Mouse (Mus musculus): ENCODE measurements around the gene Arhgef25.
"Not testable (repeated sequence)": the region's sequence is repeated elsewhere in the genome, so short reads cannot be mapped to it uniquely, and the experiment has no call there.

Arhgef25 gene

DNA sequence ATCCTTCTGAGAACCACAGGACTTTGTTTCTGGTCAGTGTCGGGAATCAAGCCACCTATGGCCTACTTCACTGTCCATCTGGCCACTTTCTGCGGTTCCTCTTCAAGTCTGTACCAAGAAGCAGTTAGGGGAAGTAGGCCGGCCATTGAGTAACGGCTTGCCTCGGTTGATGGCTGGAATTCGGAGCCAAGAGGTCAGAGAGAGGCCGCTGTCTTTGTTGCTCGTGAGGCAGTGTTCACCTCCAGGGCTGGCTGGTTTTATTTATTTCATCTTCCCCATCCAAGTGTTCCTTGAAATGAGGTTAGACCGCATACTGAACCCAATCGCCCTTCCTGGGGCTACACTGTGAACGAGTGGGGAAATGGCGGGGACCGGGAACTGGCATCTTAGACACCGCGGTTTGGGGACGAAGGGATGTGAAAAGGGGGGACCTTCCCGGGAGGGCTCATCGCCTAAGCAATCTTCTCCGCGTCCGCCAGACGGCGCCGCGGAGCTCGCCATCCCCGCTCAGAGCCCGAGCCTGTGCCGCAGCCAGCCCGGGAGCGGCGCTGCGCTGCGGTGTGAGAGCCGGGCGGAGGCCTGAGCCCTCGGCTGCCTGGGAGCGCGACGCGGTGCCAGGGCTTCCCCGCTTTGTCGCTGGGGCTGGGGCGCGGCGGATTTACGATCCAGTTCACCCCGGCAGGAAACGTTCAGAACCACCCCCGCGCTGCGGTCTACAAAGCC, 25.1 kb downstream of the Arhgef25 start, which contains the start of gene B4galnt1:
TSS of gene B4galnt1 (plus strand) at position 595 of the 723 bp plus-strand sequence.
- DNase-seq = peak; percentile 84

DNA sequence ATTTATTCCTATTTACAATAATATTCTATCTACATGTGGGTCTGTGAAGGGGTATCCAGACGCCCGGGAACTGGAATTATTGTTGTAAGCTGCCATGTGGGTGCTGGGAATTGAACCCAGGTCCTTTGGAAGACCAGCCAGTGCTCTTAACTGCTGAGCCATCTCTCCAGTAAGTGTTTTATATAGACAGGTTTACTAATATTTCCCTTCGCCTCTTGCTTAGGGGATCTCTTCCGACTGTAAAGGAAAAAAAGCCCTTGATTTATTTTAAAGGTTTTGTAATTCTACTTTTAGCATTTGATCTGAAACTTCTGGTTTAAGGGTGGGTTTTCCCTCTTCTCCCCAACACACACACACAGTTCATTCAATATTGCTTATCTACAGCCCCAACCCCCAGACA, 25.7 kb downstream of the Arhgef25 start:
- no peak for DNase-seq

DNA sequence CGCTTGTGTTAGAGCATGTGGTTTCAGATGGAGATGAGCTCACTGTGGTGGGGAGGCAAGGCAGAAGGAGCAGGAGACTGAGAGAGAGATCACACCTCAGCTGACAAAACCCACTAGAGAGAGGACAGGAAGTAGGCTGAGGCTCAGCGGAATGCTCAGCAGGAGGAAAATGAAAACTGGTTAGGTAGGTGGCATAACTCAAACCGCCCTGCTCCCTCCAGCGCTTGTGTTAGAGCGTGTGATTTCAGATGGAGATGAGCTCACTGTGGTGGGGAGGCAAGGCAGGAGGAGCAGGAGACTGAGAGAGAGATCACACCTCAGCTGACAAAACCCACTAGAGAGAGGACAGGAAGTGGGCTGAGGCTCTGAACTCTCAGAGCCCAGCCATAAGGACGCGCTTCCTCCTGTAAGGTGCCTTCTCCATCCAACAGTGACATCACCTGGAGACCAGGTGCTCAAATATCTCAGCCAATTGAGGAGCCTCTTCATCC, 27.1 kb downstream of the Arhgef25 start:
- peak; percentile 62 for DNase-seq

DNA sequence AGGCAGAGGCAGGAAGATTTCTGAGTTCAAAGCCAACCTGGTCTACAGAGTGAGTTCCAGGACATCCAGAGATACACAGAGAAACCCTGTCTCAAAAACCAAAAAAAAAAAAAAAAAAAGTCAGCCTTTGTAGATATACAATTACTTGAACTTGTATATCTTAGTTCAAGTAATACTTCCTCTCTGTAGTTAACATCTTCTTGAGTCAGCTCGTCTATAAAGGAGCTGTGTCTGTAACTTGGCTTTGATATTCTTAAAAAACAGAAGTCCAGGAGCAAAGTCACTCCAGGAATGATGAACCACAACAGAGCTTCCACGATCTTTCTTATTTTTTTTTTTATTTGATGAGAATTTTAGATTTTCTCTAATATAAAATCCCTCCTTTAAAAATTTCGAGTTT, 29.2 kb downstream of the Arhgef25 start:
- DNase-seq = no peak

DNA sequence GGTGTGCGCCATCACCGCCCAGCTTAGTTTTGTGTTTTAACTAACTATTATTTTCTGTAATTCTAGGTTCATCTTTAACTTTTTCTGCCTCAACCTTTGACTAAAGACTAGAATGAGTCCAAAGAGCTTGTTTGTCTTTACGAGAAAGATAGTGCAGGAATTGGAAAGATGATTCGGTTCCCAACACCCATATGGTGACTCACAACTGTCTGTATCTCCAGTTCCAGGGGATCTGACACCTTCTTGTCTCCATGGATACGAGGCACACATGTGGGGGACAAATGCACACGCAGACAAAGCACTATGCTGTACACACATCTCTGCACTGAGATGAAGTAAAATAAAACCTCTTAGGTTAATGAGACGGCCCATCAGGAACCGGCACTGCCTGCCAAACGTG, 29.8 kb downstream of the Arhgef25 start:
- peak; percentile 68 for DNase-seq

DNA sequence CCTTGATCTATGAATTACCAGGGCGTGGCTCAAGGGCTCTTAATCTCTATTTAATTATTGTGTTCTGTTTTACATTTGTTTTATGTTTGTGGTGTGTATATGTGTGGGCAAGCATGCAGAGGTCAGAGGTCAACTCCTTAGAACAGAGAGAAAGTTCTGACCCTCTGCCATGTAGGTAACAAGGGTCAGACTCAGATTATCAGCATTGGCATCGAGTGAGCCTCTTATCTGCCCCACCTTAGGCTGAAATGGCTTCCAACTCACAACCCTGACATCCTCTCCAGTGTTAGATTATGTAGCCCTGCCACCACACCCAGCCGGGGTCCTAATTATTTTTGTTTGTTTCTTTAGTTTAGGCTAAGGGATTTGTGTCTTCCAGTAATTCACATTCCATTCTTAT, 31.4 kb downstream of the Arhgef25 start:
- no peak for DNase-seq

DNA sequence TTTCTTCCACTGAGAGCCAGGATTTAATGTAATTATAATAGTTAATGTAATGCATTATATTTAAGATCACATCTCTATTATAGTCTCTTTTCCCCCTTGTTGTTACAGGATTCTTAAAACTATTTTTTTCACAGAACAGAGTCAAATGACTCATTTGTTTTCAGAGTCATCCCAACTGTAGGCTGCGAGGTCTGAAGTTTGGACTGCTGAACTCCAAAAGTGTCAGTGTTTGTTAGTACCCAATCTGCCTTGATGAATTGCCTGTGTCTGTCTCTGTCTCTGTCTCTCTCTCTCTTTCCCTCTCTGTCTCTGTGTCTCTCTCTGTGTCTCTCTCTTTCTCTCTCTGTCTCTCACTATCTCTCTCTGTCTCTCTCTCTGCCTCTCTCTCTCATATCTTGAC, 33.4 kb downstream of the Arhgef25 start:
- DNase-seq = no peak

DNA sequence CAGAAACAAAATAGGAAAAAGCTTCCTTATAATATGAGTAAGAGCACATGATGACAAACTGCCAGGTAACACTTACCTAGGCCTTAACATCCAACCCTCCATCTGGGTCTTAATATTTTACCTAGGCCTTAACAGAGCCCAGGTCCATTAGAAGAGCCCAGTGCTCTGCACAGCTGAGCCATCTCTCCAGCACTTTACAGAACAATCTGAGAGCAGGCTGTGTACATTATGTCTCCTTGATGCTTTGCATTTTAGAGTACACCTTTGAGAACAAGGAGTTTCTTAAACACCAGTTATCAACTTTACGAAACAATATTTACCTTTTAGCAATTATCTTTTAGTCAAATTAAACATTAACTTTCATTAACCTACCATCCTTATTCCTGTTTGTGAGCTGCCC, 33.8 kb downstream of the Arhgef25 start:
- no peak for DNase-seq

DNA sequence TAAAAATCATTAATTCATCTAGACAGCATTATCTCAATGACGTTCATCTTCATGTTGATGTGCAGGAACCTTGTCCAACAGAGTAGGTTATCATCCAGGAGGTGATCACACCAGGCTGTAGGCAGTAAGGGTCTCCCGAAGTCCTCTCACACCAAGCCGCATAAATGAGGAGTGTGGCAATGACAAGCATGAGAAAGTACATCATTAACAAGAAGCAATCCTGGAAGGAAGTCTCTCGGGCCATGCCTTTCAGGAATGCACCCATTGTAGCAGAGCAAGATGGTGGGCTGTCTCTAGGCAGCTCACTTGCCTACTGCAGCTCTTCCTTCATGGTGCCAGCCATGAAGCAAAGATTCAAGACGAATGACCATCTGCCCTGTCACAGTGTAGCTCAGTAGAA, 35.2 kb downstream of the Arhgef25 start:
- no peak for DNase-seq

DNA sequence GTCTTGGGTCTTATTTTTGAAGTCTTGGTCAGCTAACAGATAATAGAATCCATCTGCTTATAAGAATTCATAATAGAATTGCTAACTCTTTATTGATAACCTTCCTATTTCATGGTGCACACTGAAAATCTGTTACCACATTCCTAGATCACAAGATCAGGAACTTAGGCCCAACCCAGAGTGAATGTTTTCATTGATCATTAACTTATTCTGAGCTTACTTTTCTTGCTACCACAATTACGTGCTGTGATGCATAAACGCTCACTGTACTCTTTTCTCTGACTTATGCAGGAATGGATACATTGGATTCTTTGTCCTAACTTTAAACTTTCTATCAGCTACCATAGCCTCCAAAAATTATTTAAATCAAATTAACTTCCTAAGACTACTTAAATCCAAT, 35.6 kb downstream of the Arhgef25 start:
- DNase-seq = no peak

DNA sequence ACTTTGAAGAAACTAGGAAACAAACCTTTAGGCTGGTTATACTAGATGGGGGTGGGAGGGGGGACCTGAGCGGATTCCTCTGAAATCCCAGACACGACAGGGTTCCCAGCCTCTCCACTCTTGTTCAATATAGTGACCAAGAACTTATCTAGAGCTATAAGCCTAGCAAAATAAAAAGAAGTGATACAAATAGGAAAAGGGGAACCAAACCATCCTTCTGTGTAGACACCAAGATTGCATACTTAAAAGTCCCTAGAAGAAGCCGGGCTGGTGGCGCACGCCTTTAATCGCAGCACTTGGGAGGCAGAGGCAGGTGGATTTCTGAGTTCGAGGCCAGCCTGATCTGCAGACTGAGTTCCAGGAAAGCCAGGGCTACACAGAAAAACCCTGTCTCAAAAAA, 36.6 kb downstream of the Arhgef25 start:
- no peak for DNase-seq

DNA sequence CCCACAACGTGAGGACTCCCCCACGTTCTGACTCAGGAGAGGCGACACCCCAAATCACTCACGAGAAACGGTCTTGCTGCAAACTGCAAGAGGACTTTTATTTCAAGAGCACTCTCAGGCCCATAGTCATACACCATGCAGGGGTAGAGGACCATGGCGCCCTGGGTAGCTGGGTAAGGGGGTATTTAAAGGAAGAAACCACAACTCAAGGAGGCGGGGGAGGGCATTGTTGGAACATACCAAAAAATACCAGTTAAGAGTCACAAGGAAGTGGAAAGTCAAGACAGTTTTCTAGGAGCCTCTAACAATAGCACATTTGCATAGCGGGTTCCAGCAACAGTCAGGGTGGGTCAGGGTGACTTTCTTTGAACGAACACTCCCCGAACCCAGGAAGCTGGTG, 37.3 kb downstream of the Arhgef25 start:
- DNase-seq = not testable (repeated sequence)

DNA sequence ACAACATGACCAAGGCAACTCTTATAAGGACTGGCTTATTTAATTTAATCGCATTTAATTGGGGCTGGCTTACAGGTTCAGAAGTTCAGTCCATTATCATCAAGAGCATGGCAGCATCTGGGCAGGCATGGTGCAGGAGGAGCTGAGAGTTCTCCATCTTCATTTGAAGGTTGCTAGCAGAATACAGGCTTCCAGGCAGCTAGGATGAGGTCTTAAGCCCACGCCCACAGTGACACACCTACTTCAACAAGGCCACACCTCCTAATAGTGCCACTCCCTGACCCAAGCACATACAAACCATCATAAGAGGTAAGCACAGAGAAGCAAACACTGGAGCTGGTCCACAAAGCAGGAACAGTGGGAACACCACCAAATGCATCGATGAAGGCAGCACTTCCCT, 38.6 kb downstream of the Arhgef25 start:
- DNase-seq = not testable (repeated sequence)

DNA sequence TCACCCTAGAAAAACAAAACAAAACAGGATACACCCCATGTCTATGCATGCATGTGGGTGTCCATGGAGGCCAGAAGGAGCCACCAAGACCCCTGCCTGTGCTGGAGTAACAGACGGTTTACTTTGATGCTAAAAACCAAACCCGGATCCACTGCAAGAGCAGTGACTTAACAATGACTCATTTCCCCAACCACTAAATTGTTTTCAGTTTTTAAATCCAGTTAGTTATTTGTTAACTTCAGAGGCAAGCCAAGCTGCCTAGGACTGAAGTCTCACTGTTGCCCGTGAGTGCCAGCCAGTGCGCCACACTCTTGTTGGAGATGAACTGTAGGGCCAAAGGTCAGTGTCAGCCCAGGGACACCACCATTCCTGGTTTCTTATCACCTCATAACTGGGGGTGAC, 39.4 kb downstream of the Arhgef25 start:
- DNase-seq = no peak

DNA sequence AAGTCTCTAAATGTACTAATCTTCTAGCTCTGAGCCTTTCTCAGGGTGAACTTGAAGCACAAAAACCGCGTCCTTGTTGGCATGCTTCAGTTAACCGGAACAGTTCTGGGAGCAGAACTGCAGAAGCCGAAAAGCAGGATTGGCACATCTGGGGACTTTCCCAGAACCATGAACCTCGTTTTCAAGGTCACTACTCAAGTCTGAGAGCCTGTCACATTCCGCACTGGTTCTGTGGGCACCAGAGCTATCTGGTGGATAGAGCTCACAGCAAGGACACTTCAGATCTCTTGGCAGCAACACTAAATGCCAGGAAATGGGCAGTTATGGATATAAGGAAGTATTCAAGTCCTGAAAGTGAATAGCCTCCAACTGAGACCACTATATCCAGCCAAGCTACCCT, 42.7 kb downstream of the Arhgef25 start:
- DNase-seq = no peak

DNA sequence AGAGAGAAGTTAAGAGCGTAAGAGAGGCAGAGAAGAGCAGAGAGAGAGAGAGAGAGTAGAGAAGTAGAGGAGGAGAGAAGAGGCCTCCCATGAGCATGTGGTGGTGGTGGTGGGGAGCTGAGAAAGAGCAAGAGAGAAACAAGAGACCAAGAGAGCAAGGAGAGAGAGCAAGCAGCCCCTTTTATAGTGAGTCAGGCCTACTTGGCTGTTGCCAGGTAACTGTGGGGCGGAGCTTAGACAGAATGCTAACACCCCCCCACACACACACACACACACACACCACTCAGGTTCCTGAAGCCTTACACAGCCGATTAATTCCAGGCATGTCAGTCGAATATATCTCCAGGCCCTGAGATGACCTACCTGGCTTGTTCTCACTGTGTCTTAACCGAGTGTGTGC, 44.6 kb downstream of the Arhgef25 start:
- DNase-seq = no peak

DNA sequence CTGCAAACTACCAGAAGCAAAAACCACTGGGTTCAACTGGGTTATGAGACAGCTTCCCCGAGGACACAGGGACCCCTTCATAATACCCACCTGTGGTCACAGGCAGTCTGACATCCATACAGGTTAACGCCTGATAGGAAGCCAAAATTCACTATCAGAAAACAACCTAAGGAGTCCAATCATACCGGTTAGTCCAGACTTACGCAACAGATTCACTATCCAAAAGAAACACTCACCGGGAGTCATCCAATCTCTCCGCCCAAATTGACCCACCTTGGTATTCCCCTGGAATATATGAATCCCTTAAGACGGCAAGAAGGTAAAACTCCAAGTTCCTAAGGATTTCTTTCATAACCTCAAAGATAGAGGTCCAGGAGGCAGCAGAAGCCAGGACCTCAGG, 45.3 kb downstream of the Arhgef25 start:
- no peak for DNase-seq

DNA sequence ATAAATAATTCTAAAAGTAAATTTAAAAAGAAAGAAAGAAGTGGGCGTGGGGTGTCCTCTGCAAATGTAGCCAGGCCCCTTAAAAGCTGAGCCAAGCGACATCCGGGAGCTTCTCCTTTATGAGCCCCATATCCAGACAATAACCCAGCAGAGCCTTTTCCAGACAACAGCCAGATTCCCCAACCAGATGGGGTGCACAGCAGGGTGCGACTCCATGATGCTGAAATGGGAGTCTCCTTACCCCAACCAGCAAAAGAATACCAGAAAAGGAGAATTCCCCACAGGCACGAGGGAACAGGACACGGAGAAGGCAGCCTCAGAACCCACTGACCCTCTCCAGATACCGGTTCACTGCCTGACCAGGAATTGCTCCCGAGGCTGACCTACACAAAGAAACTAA, 46.7 kb downstream of the Arhgef25 start:
- no peak for DNase-seq

DNA sequence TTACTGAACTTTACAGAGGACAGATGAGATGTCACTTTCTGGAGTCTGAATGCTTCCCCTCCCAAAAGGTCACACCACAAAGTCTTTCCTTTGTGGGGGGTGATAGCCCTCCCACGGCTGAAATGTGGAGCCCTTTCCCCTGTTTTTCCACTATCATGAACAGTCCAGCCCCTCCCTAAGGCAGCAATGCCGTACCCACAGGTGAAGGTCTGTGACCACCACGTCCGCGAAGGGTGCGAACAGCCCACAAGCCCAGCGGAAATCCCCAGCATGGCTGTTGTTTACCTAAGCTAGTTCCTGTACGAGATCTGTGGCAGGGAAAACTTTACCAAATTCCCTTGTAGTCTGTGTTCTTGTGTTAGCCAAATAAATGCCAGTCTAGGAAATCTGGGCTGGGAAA, 48.4 kb downstream of the Arhgef25 start:
- DNase-seq = no peak

DNA sequence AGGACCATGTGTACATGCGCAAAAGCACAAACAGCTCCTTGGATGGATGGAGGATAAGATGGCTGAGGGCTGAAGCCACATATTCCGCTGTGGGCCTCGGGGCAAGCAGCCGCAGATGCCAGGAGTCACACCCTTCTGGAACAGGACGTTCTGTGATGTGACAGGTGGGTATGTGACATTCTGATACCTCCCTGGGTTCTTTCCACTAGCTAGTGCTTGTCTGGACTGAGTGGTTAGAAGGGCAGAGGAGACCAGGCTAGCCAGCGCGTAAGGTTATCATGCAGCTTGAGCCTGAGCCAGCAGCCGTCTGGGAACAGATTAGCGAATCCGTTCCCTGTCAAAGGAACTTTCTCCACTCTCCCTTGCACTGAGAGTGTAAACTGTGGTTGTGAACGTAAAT, 48.9 kb downstream of the Arhgef25 start:
- no peak for DNase-seq

DNA sequence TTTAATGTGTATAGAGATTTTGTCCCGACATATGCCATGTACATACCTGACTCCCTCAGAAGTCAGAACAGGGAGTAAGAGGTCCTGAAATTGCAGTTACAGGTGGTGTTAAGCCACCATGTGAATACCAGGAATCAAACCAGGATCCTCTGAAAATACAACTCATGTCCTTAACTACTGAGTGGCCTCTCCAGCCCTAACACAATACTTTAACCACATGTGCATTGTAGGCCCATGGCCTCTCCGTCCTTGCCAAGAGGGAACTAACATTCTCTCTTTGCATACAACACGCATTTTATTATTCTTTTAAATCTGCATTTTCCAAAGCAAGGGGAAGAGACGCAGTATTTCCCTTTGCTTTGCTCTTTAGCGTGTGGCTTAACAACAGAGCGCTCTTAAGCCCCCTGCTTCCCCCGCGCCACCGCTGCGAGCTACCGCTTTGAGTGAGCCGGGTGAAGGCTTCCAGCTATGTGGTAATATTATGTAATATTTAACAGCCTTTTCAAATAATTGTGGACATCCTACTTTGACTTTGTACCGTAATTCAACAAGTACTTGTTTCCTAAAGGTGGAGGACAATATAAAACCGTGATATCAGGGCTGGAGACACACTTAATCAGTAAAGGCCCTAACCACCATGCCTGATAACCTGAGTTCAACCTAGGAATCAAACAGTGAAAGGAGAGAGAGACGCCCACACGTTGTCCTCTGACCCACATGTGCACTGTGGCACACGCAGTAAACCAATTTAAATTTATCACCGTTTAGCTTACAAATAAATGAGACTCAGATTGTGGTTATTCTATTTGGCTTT, 51.3 kb downstream of the Arhgef25 start:
- no peak for DNase-seq

DNA sequence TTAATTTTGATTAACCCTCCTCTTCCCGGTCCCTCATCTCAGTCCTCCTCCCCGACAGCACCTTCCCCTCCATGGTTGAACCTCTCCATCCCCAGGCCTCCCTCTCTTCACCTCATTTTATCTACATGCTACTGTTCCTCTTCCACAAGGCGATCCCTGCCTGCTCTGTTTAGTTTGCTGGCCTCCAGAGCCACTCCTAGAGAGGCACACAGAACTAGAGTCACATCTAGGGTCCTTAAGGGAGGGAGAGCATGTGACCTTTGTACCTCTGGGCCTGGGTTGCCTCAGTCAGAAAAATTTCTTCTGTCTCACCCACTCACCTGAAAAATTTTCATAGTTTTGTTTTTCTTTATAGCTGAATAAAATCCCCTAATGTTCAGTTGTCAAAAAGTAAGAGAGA, 52.0 kb downstream of the Arhgef25 start:
- DNase-seq = no peak

DNA sequence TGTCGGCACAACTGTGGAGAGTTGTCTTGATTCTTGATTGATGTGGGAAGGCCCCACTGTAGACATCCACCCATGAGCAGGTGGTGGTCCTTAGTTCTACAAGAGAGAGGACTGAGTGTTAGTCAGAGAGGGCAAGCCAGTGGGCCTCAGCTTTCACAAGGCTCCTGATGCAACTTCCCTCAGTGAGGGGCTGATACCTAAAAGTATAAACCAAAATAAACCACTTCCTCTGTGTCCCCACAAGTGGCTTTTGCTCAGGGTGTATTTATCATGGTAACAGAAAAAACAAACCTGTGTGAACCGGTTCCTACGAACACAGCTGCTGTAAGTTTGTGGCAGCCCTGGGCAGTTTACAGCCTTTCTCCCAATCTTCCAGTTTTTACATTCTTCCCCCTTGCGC, 53.4 kb downstream of the Arhgef25 start:
- DNase-seq = no peak

DNA sequence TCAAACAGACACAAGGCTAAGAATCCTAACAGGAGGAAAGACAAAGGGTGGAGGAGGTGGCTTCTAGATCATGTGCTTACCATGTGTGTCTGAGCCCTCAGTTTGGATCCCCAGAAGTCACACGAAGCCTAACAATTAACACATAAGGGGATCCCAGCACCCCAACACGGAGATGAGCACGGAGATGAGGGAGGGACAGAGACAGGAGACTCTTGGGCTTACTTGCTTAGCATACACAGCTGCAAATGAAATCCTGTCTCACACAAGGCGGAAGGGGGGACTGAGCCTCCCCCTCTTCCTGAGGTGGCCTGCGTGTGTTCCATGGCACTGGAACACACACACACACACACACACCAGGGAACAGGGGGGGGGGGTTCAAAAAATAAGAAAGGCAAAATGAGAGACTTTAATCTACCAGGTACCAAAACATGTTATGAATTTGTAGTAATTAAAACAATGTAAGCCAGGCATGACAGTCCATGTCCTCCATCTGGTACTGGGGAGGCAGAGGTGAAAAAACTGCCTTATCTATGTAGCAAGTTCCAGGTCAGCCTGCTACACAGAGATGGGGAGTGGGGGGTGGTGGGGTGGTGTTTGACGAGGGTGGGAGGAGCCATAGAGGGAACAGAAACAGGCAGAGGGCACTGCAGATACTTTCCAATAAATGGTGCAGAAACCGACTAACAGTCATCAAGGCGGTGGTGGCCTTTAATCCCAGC, 54.6 kb downstream of the Arhgef25 start:
- no peak for DNase-seq
